Mouse (Mus musculus): ENCODE results near the gene Prrxl1. TPM values are rescaled to one million over a fixed set of nuclear protein-coding genes. Genes with fewer than 3 reads are reported as not detected.

The Prrxl1 gene
- 1.3 TPM for polyA plus RNA-seq (2014; fragmentation: Illumina TruSeq; extraction: RNeasy Lipid Tissue Mini Kit (QIAGEN cat#74804); ENCODE audit: low read depth, low replicate concordance)

GRCm38 (mm10) chr14:32599290-32600041 lies at the start of gene Prrxl1:
Prrxl1 (plus strand) TSS chr14:32599407.

DNA sequence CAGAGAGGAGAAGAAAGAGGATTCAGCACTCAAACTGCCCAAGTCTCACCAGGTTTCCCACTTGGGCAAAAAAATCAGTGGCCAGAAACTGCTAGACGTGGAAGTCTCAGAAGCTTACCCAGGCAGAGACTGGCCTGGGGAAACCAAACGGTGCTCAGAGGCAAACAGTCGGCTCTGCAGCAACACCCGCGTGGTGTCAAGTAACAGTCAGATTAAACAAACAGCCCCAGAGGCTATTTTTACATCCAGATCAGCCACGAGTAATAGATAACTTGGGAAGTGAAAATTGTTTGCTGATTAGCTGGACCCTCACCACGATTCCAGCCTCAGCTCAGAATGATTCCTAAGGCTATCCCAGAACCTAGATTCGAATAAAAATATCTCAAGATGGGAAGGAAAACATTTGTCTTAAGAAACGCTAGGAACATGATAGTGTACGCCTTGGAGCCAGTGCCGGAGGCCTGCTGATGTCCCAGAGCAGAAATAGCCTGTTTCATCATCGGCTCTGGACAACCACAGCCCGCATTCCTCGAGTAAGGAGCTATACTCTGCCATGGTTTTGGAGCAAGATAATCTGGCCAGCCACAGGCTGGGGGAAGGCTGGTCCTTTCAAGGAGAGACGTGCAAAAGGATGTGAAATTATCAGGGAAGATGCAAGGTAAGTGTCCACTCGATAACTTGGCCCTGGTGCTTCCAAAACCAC lies 86.1 kb downstream of the Prrxl1 start, which contains the start of gene 3425401B19Rik:
Gene 3425401B19Rik (minus strand): TSS at position 170 of the 703 bp plus-strand sequence.

Other genes starting within 250 kb of the Prrxl1 start
- not detected for gene 1700024G13Rik, start 211.0 kb upstream of the Prrxl1 start, polyA plus RNA-seq (2014; fragmentation: Illumina TruSeq; extraction: RNeasy Lipid Tissue Mini Kit (QIAGEN cat#74804); ENCODE audit: low read depth, low replicate concordance)
- gene Slc18a3, start 134.6 kb upstream of the Prrxl1 start, polyA plus RNA-seq (2014; fragmentation: Illumina TruSeq; extraction: RNeasy Lipid Tissue Mini Kit (QIAGEN cat#74804); ENCODE audit: low read depth, low replicate concordance): not detected
- gene Chat, start 133.4 kb upstream of the Prrxl1 start, polyA plus RNA-seq (2014; fragmentation: Illumina TruSeq; extraction: RNeasy Lipid Tissue Mini Kit (QIAGEN cat#74804); ENCODE audit: low read depth, low replicate concordance): not detected
- gene Ercc6, start 85.9 kb upstream of the Prrxl1 start, polyA plus RNA-seq (2014; fragmentation: Illumina TruSeq; extraction: RNeasy Lipid Tissue Mini Kit (QIAGEN cat#74804); ENCODE audit: low read depth, low replicate concordance): 13.0 TPM
- 0.47 TPM for gene 3425401B19Rik, start 85.9 kb downstream of the Prrxl1 start, polyA plus RNA-seq (2014; fragmentation: Illumina TruSeq; extraction: RNeasy Lipid Tissue Mini Kit (QIAGEN cat#74804); ENCODE audit: low read depth, low replicate concordance)
- gene Tmem273, start 186.6 kb downstream of the Prrxl1 start, polyA plus RNA-seq (2014; fragmentation: Illumina TruSeq; extraction: RNeasy Lipid Tissue Mini Kit (QIAGEN cat#74804); ENCODE audit: low read depth, low replicate concordance): not detected
- not detected for gene Fam170b, start 234.6 kb downstream of the Prrxl1 start, polyA plus RNA-seq (2014; fragmentation: Illumina TruSeq; extraction: RNeasy Lipid Tissue Mini Kit (QIAGEN cat#74804); ENCODE audit: low read depth, low replicate concordance)

Measured in adrenal gland, adult 10 weeks (tissue).